Mouse (Mus musculus) left cerebral cortex, adult 9 months (tissue): ENCODE data around the gene Atxn7.
"Not testable (repeated sequence)": the region's sequence is repeated elsewhere in the genome, so short reads cannot be mapped to it uniquely, and the experiment has no call there.

Experiments used
- DNase-seq, 2 experiments: peaks; one replicate each; pipeline ENCODE4 v3.0.0; 2022; ENCODE audit warnings: low spot score in 2 of 2

Gene Atxn7

DNA sequence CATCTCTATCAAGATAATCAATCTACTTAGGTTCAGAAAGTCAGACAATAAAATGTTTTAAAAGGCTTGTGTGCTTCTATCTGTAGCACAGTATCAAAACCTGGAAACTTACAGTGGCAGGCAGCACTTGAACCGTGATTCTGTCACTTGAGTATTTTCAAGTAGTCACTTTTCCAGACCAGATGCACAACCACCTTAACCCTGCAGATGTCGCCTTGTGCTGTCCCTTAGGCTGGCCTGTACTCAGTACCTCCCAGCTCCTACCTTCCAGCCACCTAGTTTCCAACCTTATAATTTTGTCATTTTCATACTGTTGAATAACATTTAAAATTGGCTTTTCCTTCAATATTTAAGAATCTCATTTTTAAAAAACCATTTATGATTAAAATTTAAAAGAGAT lies 20.9 kb downstream of the Atxn7 start:
- no peak for DNase-seq

- no peak for DNase-seq
These were observed 27.2 kb downstream of the Atxn7 start for GRCm38 (mm10) chr14:13988397-13988796.

DNA sequence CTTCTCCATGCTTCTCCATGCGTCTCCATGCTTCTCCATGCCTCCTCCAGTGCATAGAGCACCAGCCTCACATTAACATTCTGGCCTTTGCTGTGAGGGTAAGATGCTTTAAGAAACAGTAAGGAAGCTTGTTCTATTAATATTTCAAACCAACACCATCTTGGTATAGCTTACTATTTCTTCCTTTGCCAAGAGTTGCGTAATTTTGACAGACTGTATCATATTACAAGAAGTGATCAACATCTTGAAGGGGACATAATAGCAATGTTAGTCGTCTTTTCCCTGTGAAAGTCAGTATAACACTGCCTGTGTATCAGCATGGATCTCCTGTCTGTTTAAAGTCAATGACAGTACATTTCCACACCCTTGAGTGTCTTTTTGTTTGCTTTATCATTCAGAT lies 29.5 kb downstream of the Atxn7 start:
- DNase-seq = no peak

- DNase-seq = no peak
These were observed 34.2 kb downstream of the Atxn7 start for GRCm38 (mm10) chr14:13995206-13996097.

GRCm38 (mm10) chr14:14002771-14003170 lies 41.5 kb downstream of the Atxn7 start:
- no peak for DNase-seq

GRCm38 (mm10) chr14:14009712-14010111 lies 48.5 kb downstream of the Atxn7 start:
- no peak for DNase-seq

DNA sequence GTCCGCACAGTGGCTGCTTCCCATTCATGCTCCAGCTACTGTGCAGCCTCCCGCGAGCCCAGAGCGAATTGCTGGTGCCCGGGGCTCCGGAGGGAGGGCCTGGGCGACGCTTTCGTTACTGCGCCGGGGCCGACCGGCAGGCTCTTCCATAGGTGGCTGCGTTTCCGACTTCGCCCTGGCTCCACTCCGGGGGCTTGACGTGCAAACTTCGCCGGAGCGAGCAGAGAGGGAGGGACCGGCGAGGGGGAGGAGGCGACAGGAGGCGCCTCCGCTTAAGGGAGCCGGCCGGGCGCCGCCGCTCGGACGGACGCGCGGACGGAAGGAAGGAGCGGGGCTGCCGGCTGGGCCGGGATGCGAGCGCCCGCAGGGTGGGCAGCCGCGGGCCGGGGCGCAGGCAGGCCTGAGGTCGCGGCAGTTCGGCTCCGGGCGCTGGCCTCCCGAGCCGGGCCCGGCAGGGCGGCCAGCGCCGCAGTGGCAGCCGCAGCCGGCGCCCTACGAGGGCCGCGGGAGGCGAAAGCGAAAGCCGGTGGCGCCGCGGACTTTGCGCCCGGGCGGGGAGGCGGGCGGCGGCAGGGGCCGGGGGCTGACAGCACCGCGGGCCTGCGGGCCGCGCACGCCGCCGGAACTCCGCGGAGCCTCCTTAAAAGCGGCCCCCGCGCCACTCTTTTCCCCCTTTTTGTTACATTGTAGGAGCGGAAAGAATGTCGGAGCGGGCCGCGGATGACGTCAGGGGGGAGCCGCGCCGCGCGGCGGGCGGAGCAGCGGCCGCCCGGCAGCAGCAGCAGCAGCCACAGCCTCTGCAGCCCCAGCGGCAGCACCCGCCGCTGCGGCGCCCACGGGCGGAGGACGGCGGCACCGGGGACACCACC lies 51.4 kb downstream of the Atxn7 start:
- DNase-seq = peak; percentile 53 to 86

GRCm38 (mm10) chr14:14013252-14013711 lies 52.0 kb downstream of the Atxn7 start:
- DNase-seq = peak in 1 of 2 experiments; percentile 29

DNA sequence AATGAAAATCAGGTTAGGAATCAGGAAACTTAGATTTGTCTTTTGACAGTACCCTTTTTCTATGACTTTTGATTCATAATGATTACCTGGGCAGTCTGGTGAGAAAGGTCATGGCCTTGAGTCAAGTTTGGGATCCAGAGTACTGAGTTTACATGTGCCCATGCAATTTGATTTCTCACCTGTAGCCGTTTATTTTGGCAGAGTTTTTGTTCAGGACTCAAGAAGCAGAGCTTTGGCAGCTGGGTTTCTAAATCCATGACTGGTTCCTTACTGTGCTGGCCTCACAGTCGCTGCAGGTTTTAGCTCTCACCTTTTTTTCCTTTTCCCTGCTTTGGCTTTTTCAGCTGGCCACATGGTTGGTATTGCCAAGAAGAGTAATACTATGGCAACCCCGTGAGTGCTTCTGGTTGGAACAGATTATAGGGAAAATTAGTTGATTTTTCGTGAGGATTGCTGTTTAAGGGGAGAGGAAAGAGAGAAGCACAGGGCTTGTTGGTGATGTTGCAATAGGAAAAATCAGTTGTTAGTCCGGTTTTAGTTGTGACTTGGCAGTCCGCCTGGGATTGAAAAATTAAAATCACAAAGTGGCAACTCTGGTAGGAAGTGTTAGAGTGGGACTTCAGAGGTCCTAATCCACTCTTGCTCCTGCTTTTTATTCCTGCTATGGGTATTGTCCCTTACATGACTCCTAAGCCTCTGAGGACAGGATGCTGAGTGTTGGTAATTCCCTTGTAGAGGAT lies 53.6 kb downstream of the Atxn7 start:
- DNase-seq = no peak

GRCm38 (mm10) chr14:14019155-14019894 lies 58.1 kb downstream of the Atxn7 start:
- no peak for DNase-seq

DNA sequence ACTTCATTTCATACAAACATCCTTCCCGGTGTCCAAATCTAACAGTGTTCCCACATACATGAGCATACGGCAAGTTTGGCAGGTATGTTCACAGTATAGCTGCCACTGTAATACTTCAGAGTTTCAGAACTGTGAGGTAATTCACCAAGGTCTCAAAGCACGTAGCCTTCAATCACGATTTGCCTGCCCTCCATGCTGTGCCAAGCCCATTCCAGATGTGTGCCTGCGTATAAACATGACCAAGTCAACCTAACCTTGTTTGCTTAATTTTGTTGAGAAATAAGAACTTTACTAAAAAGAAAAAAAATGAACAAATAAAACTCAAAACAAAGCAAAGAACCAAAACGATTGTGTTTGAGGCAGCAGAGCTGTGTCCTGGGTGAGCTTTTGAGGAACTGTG lies 60.0 kb downstream of the Atxn7 start:
- no peak for DNase-seq

DNA sequence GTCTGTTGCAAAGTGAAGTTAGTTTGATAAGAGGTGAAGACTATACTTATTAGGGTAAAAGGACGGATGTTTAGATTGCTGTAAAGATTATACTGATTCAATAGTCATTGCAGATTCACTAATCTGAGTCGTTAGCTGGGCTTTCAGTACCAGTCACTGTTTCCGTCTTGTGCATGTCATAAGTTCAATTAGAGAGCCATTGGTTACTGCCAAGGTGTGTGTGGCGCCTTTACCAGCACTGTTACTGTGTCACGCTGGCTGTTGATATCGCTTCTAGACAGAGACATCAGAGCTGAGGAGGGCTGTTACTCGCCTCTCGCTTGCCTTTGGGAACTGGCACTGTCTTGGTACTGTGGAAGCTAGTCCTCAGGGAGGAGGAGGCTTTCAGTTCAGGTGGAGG lies 64.6 kb downstream of the Atxn7 start:
- DNase-seq = no peak

DNA sequence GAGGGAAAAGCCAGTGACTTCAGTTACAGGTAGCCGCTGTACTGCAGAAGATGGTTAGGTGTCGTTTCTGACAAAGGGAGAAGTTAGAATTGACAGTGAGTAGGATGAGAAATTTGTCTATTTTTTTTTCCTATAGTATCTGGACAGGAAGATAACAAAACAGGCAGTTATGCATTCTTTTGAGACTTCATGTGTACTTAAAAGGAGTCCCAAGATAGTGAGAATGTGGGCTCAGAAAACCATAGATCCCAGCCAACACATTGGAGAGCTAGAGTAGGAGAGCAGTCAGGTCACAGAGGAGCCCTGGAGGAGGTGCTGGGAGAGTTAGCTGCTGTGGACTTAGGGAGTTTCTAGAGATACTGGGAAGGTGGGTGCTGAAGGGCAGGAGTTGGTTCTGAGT lies 69.4 kb downstream of the Atxn7 start:
- no peak for DNase-seq

GRCm38 (mm10) chr14:14032842-14033241 lies 71.6 kb downstream of the Atxn7 start:
- no peak for DNase-seq

- DNase-seq = no peak
These were observed 75.1 kb downstream of the Atxn7 start for GRCm38 (mm10) chr14:14036352-14036751.

DNA sequence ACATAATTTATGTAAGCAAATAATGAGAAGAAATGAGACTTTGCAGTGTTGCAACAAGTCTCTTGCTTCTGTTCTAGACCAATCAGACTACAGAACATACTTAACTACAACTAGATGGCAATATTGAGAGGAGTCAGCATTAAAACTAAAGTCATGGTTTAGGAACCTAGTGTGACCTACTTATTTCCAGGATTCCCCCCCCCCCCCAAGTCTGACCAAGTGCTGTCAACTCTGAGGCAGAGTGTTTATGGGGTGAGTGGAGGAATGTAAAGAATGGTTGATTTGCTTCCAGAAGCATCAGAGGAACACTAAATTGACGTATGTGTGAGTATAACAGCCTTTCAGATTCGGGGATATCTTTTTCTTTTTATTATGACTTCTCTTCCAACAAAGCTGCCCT lies 77.0 kb downstream of the Atxn7 start:
- no peak for DNase-seq

GRCm38 (mm10) chr14:14042336-14042735 lies 81.1 kb downstream of the Atxn7 start:
- no peak for DNase-seq

GRCm38 (mm10) chr14:14054386-14054785 lies 93.1 kb downstream of the Atxn7 start:
- peak in 1 of 2 experiments; percentile 36 for DNase-seq

DNA sequence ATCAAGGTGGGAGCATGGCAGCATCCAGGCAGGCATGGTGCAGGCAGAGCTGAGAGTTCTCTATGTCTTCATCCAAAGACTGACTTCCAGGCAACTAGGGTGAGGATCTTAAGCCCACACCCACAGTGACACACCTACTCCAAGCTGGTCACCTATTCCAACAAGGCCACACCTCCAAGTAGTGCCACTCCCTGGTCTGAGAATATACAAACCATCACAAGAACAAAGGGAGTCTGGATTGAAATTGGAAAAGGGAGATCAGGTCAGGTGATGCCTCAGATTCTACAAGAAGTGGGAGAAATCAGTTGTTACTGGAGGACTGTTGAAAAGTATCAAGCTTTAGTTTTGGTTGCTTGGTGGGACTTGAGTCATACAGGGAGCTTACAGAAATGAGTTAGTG lies 98.4 kb downstream of the Atxn7 start:
- DNase-seq = not testable (repeated sequence)

- no peak for DNase-seq
These were observed 101.4 kb downstream of the Atxn7 start for GRCm38 (mm10) chr14:14062531-14063245.

DNA sequence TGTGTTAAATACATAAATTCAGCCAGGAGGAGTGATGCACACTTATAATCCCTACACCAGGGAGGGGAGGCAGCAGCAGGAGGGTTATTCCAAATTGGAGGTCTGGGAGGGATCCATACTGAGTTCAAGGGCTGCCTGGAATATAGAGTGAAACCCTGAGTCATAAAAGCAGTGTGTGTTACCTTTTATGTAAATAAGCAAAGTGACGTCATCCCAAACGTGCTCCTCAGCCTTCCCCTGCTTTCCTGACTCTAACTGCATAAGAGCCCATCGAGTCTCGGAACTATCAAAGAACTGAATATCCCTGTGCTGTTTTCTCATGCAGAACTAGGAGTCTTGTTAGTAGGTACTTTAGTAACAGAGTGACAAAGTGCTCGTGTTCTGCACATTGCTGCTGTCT lies 102.1 kb downstream of the Atxn7 start:
- no peak for DNase-seq
